Mouse (Mus musculus): ENCODE measurements around the gene Cacna1c. TPM values are rescaled to one million over a fixed set of nuclear protein-coding genes. Genes with fewer than 3 reads are reported as not detected.

Gene Cacna1c
- total RNA-seq, 4 experiments from 2014 or later: 52.8 to 62.4 (median 55.1) TPM

GRCm38 (mm10) chr6:118758290-118758907 is 437.8 kb downstream of the Cacna1c start:
- no peak for DNase-seq (ENCODE audit: low spot score in 2 of 2)

GRCm38 (mm10) chr6:118757533-118758289 is 438.5 kb downstream of the Cacna1c start:
- DNase-seq (ENCODE audit: low spot score in 2 of 2): no peak

GRCm38 (mm10) chr6:118756511-118756910 is 439.7 kb downstream of the Cacna1c start:
- DNase-seq (ENCODE audit: low spot score in 2 of 2): no peak

- no peak for DNase-seq (ENCODE audit: low spot score in 2 of 2)
Measured at GRCm38 (mm10) chr6:118755768-118756167, 440.4 kb downstream of the Cacna1c start.

GRCm38 (mm10) chr6:118754439-118754838 is 441.8 kb downstream of the Cacna1c start:
- DNase-seq (ENCODE audit: low spot score in 2 of 2): peak in 1 of 2 experiments; percentile 57

- DNase-seq (ENCODE audit: low spot score in 2 of 2): peak in 1 of 2 experiments; percentile 57
Measured at GRCm38 (mm10) chr6:118753787-118754186, 442.4 kb downstream of the Cacna1c start.

GRCm38 (mm10) chr6:118753064-118753463 is 443.2 kb downstream of the Cacna1c start:
- DNase-seq (ENCODE audit: low spot score in 2 of 2): no peak

- DNase-seq (ENCODE audit: low spot score in 2 of 2): no peak
Measured at GRCm38 (mm10) chr6:118749285-118749684, 446.9 kb downstream of the Cacna1c start.

GRCm38 (mm10) chr6:118742701-118743100 is 453.5 kb downstream of the Cacna1c start:
- no peak for DNase-seq (ENCODE audit: low spot score in 2 of 2)

- DNase-seq (ENCODE audit: low spot score in 2 of 2): no peak
Measured at GRCm38 (mm10) chr6:118741841-118742240, 454.4 kb downstream of the Cacna1c start.

GRCm38 (mm10) chr6:118739961-118740599 is 456.1 kb downstream of the Cacna1c start:
- DNase-seq (ENCODE audit: low spot score in 2 of 2): peak in 1 of 2 experiments; percentile 21

GRCm38 (mm10) chr6:118739344-118739743 is 456.9 kb downstream of the Cacna1c start:
- no peak for DNase-seq (ENCODE audit: low spot score in 2 of 2)

- DNase-seq (ENCODE audit: low spot score in 2 of 2): no peak
Measured at GRCm38 (mm10) chr6:118738656-118739055, 457.6 kb downstream of the Cacna1c start.

GRCm38 (mm10) chr6:118737078-118737477 is 459.1 kb downstream of the Cacna1c start:
- no peak for DNase-seq (ENCODE audit: low spot score in 2 of 2)

GRCm38 (mm10) chr6:118736491-118736890 is 459.7 kb downstream of the Cacna1c start:
- DNase-seq (ENCODE audit: low spot score in 2 of 2): no peak

GRCm38 (mm10) chr6:118735145-118735544 is 461.1 kb downstream of the Cacna1c start:
- no peak for DNase-seq (ENCODE audit: low spot score in 2 of 2)

- DNase-seq (ENCODE audit: low spot score in 2 of 2): no peak
Measured at GRCm38 (mm10) chr6:118731937-118732336, 464.3 kb downstream of the Cacna1c start.

- no peak for DNase-seq (ENCODE audit: low spot score in 2 of 2)
Measured at GRCm38 (mm10) chr6:118724908-118725307, 471.3 kb downstream of the Cacna1c start.

GRCm38 (mm10) chr6:118724388-118724787 is 471.8 kb downstream of the Cacna1c start:
- no peak for DNase-seq (ENCODE audit: low spot score in 2 of 2)

GRCm38 (mm10) chr6:118722336-118722735 is 473.9 kb downstream of the Cacna1c start:
- no peak for DNase-seq (ENCODE audit: low spot score in 2 of 2)

GRCm38 (mm10) chr6:118719486-118719885 is 476.7 kb downstream of the Cacna1c start:
- DNase-seq (ENCODE audit: low spot score in 2 of 2): no peak

- DNase-seq (ENCODE audit: low spot score in 2 of 2): no peak
Measured at GRCm38 (mm10) chr6:118713286-118713685, 482.9 kb downstream of the Cacna1c start.
